Mouse (Mus musculus) cortical plate, adult 2 months (tissue): Measurements from ENCODE around the gene Gapvd1.

ENCODE experiments used
- CTCF ChIP-seq: fragments of 200-500 bp; IDR thresholded peaks from 2 replicates; pipeline ENCODE4 v1.5.1; 2011; ENCODE audit warnings: mild to moderate bottlenecking, control low read depth, low read length; ENCODE audit not compliant: insufficient read depth; ENCODE audit errors: extremely low read depth
- POLR2A ChIP-seq: fragments of 200-500 bp; IDR thresholded peaks from 2 replicates; pipeline ENCODE4 v1.6.1; 2011; ENCODE audit warnings: mild to moderate bottlenecking, low read length, control low read depth; ENCODE audit not compliant: insufficient read depth; ENCODE audit errors: extremely low read depth

- TF ChIP-seq POLR2A (no peak), CTCF (no peak)
These were observed 35.2 kb upstream of the Gapvd1 start for GRCm38 (mm10) chr2:34790282-34790681.
